Mouse (Mus musculus): ENCODE data around the gene Wdr17. TPM values are rescaled to one million over a fixed set of nuclear protein-coding genes. Genes with fewer than 3 reads are reported as not detected.

Gene Wdr17
- 15.2 and 19.0 TPM in 2 replicates for polyA plus RNA-seq (2014; fragmentation: Nextera tagmentation; extraction: Ambion mirVana)

DNA sequence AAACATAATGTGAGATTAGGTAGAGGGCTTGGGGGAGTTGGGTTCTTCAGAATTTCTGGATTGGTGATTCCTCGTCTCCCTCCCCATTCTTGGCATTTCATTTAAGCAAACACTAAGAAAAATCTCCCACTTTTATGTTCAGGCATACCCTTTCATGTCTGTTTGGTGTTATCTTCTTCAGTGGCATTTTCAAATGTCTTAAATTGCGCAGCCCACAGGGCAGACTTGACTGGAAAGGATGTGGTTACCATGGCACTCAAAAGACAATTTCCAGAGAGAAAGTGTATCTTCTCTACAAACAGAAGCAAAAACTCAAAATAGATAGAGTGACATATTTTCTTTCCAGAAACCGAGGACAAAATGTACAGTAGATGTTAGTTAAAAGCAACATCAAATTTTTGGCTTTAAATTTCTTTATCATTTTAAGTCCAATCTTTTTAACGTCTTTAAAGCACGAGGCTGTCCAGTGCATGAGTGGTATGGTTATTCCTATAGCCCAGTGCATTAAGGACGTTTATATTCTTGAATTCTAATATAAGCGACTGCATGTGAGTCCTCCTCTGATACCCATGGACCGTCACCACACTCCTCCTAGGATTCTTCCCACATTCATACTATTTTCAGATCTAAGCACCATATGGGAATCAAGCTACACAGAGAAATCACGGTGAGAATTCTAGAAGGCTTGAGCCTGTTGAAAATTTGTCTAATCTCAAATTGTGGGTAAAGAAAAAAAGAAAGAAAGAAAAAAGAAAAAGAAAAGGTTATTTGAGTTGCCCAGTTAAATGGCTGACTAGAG lies at the start of gene Wdr17:
TSS of gene Wdr17 (minus strand) at position 198 of the 799 bp plus-strand sequence.
- Histone ChIP-seq H3K9ac (replicated peaks; ENCODE audit: low read length) (no peak within 1 kb of the TSS), H3K9me3 (ENCODE audit: control insufficient read depth, low read length) (no peaks in the 10 kb centered on the region), H3K27me3 (ENCODE audit: control insufficient read depth, insufficient read depth, low read length) (no peaks in the 10 kb centered on the region), H3K4me2 (ENCODE audit: low read length) (no peak within 1 kb of the TSS), H3K4me1 (ENCODE audit: control insufficient read depth, insufficient read depth, low read length) (no peaks in the 10 kb centered on the region), H3K4me3 (replicated peaks; ENCODE audit: low read depth, low read length) (no peak within 1 kb of the TSS), H3K27ac (replicated peaks; ENCODE audit: low read depth, low read length) (no peak within 1 kb of the TSS), H3K36me3 (ENCODE audit: control insufficient read depth, insufficient read depth, low read length) (no peaks in the 10 kb centered on the region)
- 87% methylated on average over 9 of the region's 9 CpGs for WGBS
- ATAC-seq (ENCODE audit: low FRiP score, low TSS enrichment) (no peak), DNase-seq (no peak)

DNA sequence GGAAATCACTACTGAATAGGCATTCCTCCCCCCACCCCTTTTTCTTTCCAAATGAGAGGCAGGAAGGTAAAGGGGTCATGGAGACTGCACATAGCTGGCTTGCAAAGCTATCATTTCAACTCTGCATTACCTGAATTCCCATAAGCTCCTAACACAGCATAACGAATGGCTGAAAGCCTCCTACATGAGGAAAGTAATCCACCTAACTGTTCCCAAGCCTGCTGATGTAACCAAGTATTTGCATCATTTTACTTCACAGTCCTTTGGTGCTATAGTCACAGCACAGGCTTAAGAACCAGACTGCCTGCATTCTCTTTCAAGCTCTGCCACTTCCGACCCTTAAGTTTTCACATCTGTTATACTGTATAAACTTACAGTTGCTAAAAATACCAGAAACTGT lies 45.3 kb upstream of the Wdr17 start:
- Histone ChIP-seq H3K9ac (replicated peaks; ENCODE audit: low read length) (no peak overlapping the region), H3K4me1 (ENCODE audit: control insufficient read depth, insufficient read depth, low read length) (no peaks in the 10 kb centered on the region), H3K9me3 (ENCODE audit: control insufficient read depth, low read length) (no peaks in the 10 kb centered on the region), H3K36me3 (ENCODE audit: control insufficient read depth, insufficient read depth, low read length) (no peaks in the 10 kb centered on the region), H3K27ac (replicated peaks; ENCODE audit: low read depth, low read length) (no peak overlapping the region), H3K4me3 (replicated peaks; ENCODE audit: low read depth, low read length) (no peak overlapping the region), H3K27me3 (ENCODE audit: control insufficient read depth, insufficient read depth, low read length) (no peaks in the 10 kb centered on the region), H3K4me2 (ENCODE audit: low read length) (no peak overlapping the region)
- 69% methylated on average over 2 of the region's 2 CpGs for WGBS
- ATAC-seq (ENCODE audit: low FRiP score, low TSS enrichment) (no peak), DNase-seq (no peak)

DNA sequence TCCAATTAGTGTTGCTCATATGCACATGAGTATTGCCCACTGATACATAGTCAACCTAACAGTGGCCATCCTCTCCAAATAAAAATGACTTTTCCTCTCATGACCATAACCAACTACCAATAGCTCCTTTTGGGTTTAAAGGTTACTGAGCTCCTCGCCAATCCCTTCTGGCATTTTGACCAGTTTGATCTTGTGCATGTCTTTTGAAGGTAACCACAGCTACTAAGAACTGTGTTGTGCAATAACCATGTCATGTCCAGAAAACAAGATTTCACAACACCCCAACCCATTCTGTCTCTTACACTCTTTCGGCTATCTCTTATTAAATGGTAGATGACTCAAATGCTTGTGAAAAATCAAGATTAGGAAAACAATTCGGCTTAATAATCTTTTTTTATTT lies 38.0 kb upstream of the Wdr17 start:
- Histone ChIP-seq H3K4me3 (replicated peaks; ENCODE audit: low read depth, low read length) (no peak overlapping the region), H3K9ac (replicated peaks; ENCODE audit: low read length) (no peak overlapping the region), H3K36me3 (ENCODE audit: control insufficient read depth, insufficient read depth, low read length) (no peaks in the 10 kb centered on the region), H3K9me3 (ENCODE audit: control insufficient read depth, low read length) (no peaks in the 10 kb centered on the region), H3K27ac (replicated peaks; ENCODE audit: low read depth, low read length) (no peak overlapping the region), H3K4me1 (ENCODE audit: control insufficient read depth, insufficient read depth, low read length) (peaks cover 7% of the 10 kb centered on the region; the same call in 1 of the 2 replicates), H3K4me2 (ENCODE audit: low read length) (no peak overlapping the region), H3K27me3 (ENCODE audit: control insufficient read depth, insufficient read depth, low read length) (no peaks in the 10 kb centered on the region)
- ATAC-seq (ENCODE audit: low FRiP score, low TSS enrichment) (no peak), DNase-seq (no peak)
- 93% methylated on average over 3 of the region's 3 CpGs for WGBS

DNA sequence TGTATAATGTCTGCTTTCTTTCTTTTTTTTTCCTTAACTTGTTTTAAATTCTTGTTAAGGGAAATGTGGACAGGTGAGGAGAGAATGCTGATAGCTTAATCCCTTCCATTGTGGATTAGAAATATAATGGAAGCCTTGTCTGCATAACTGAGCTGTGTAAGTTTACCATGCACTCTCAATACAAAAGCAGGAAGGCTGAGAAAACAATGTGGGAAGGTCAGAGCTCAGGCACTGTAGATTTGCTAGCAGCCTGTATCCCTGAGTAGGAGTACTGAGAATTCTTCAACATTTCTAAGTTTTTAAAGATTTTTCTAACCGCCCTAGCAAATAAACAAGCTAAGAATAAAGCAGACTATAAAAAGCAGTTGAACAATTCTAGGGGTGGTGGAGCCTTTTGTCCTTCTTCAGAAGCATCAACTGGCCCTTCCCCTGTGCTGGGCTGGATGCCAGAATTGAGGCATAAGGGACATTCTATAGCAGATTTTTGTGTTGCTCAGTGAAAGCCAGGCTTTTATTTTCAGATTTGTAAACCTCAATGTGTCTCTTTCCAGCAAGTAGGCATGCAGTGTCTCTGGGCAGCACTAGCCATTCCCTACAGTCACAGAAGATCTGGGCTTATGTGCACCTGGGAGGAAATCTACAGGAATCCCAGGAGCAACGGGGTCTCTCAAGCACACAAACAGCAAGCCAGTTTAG lies 35.3 kb upstream of the Wdr17 start:
- no peaks in the 10 kb centered on the region for H3K27me3 ChIP-seq (ENCODE audit: control insufficient read depth, insufficient read depth, low read length)
- WGBS, result 35% methylated on average over 2 of the region's 2 CpGs

DNA sequence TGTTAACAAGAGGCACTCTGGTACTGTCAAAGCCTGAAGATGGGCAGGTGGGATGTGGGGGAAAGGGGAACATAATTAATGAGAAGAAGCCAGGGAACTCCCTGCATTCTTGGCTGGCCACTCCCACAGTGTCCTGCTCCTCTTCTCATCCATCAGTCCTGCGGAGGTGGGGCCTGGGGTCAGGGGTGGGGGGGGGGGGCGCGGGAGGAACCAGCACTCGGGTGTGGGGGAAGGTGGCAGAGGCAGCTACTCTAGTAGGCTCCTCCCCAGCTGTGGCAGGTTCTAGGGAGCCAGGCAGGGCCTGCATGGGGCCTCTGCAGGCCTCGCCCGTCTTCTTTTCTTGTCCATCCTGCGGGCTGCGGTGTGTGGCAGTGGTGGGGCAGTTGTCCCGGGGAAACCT lies 30.7 kb upstream of the Wdr17 start:
- Histone ChIP-seq H3K36me3 (ENCODE audit: control insufficient read depth, insufficient read depth, low read length) (no peaks in the 10 kb centered on the region), H3K9ac (replicated peaks; ENCODE audit: low read length) (no peak overlapping the region), H3K9me3 (ENCODE audit: control insufficient read depth, low read length) (no peaks in the 10 kb centered on the region), H3K27ac (replicated peaks; ENCODE audit: low read depth, low read length) (no peak overlapping the region), H3K4me2 (ENCODE audit: low read length) (no peak overlapping the region), H3K27me3 (ENCODE audit: control insufficient read depth, insufficient read depth, low read length) (no peaks in the 10 kb centered on the region), H3K4me1 (ENCODE audit: control insufficient read depth, insufficient read depth, low read length) (0 out of 2 replicates have a peak, but pooled peaks cover 7% of the 10 kb centered on the region), H3K4me3 (replicated peaks; ENCODE audit: low read depth, low read length) (no peak overlapping the region)
- DNase-seq (no peak), ATAC-seq (ENCODE audit: low FRiP score, low TSS enrichment) (peak; percentile 46; the same call in 1 of the 2 replicates)
- 69% methylated on average over 9 of the region's 9 CpGs for WGBS

More for the DNA sequence above, 35.3 kb upstream of the Wdr17 start:
- Histone ChIP-seq H3K4me2 (ENCODE audit: low read length) (no peak overlapping the region), H3K4me3 (replicated peaks; ENCODE audit: low read depth, low read length) (no peak overlapping the region), H3K36me3 (ENCODE audit: control insufficient read depth, insufficient read depth, low read length) (no peaks in the 10 kb centered on the region), H3K4me1 (ENCODE audit: control insufficient read depth, insufficient read depth, low read length) (peaks cover 7% of the 10 kb centered on the region; the same call in 1 of the 2 replicates), H3K9ac (replicated peaks; ENCODE audit: low read length) (no peak overlapping the region), H3K9me3 (ENCODE audit: control insufficient read depth, low read length) (no peaks in the 10 kb centered on the region), H3K27ac (replicated peaks; ENCODE audit: low read depth, low read length) (0 out of 2 replicates have a peak overlapping the region, but pooled peaks have one; percentile 5)
- ATAC-seq (ENCODE audit: low FRiP score, low TSS enrichment) (peak; percentile 37; the same call in 1 of the 2 replicates), DNase-seq (peak; percentile 77)

DNA sequence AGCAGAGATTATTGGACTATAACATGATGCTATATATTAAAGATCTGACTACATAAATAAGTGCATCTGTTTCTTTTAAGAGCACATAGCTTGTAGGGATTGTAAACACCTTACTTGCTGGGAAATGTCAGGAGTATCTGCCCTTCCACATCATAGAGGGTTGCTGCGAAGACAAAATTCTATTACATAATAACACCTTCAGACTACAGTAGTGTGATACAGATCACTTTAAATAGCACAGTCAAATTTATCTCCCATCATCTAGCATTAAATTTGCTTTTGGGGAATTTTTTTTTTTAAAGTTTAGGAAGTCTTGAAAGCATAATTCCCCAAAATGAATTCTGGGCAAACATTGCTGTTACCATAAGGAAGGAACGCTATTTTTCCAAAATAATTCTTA lies 25.9 kb upstream of the Wdr17 start:
- Histone ChIP-seq H3K27ac (replicated peaks; ENCODE audit: low read depth, low read length) (no peak overlapping the region), H3K36me3 (ENCODE audit: control insufficient read depth, insufficient read depth, low read length) (no peaks in the 10 kb centered on the region), H3K4me3 (replicated peaks; ENCODE audit: low read depth, low read length) (no peak overlapping the region), H3K4me2 (ENCODE audit: low read length) (no peak overlapping the region), H3K4me1 (ENCODE audit: control insufficient read depth, insufficient read depth, low read length) (no peaks in the 10 kb centered on the region), H3K9me3 (ENCODE audit: control insufficient read depth, low read length) (no peaks in the 10 kb centered on the region), H3K27me3 (ENCODE audit: control insufficient read depth, insufficient read depth, low read length) (no peaks in the 10 kb centered on the region), H3K9ac (replicated peaks; ENCODE audit: low read length) (no peak overlapping the region)
- WGBS, result 90% methylated on average over 2 of the region's 2 CpGs
- DNase-seq (no peak), ATAC-seq (ENCODE audit: low FRiP score, low TSS enrichment) (no peak)

DNA sequence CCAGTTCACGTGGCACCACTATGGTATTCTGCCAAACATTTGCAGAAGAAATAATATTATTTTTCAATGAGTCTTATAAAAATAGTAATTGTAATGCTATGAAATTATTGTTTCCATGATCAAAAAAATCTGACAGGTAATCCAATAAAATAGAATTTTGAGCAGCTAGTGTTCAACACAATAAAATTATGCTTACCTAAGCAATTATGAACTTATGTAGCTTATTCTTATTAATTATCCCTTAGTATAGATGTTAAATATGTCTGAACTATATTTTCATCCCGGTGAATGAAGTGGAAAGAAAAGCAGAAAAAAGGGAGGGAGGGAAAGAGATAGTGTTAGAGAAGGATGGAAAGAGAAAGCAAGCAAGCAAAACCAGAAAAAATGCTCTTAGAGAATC lies 12.5 kb upstream of the Wdr17 start:
- H3K27me3 ChIP-seq (ENCODE audit: control insufficient read depth, insufficient read depth, low read length), result no peaks in the 10 kb centered on the region
- no peak overlapping the region for H3K4me3 ChIP-seq (replicated peaks; ENCODE audit: low read depth, low read length)
- no peak for ATAC-seq (ENCODE audit: low FRiP score, low TSS enrichment)
- H3K36me3 ChIP-seq (ENCODE audit: control insufficient read depth, insufficient read depth, low read length), result no peaks in the 10 kb centered on the region
- H3K4me2 ChIP-seq (ENCODE audit: low read length), result no peak overlapping the region
- no peak overlapping the region for H3K27ac ChIP-seq (replicated peaks; ENCODE audit: low read depth, low read length)
- no peak overlapping the region for H3K9ac ChIP-seq (replicated peaks; ENCODE audit: low read length)
- 89% methylated on average over 2 of the region's 2 CpGs for WGBS
- no peaks in the 10 kb centered on the region for H3K9me3 ChIP-seq (ENCODE audit: control insufficient read depth, low read length)
- DNase-seq, result no peak
- no peaks in the 10 kb centered on the region for H3K4me1 ChIP-seq (ENCODE audit: control insufficient read depth, insufficient read depth, low read length)

DNA sequence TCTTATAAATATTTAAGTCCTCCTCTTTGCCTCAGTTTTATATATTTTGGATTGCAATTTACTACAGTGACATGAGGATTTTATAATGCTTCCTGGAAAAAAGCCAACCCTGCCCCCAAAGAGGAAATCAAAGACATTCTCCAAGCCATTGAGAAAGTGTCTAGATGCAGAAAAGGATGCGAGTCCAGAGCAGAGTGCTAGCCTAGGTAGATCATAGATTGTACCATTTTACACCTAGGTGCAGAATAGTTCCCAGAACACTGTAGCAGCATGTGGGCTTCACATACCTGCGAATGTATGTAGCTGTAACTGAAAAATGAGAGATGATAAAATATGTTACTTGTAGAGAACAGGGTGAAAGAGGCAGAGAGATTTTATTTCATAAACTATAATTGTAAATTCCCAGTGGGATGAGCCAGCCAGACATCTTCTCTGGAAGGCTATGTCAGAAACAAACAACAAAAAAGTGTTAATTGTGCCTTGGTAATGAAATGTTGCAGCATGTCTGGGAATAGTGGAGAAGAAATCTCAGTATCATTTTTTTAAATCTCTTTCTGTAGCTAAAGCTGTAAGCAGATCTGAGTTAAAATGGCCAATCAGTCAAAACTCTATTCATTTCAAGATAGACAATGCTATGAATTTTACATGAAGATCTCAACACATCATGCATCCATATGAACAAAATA lies 7.8 kb upstream of the Wdr17 start:
- ATAC-seq (ENCODE audit: low FRiP score, low TSS enrichment) (no peak), DNase-seq (no peak)
- Histone ChIP-seq H3K4me1 (ENCODE audit: control insufficient read depth, insufficient read depth, low read length) (no peaks in the 10 kb centered on the region), H3K27me3 (ENCODE audit: control insufficient read depth, insufficient read depth, low read length) (no peaks in the 10 kb centered on the region), H3K36me3 (ENCODE audit: control insufficient read depth, insufficient read depth, low read length) (no peaks in the 10 kb centered on the region), H3K9ac (replicated peaks; ENCODE audit: low read length) (no peak overlapping the region), H3K9me3 (ENCODE audit: control insufficient read depth, low read length) (no peaks in the 10 kb centered on the region), H3K4me2 (ENCODE audit: low read length) (no peak overlapping the region), H3K4me3 (replicated peaks; ENCODE audit: low read depth, low read length) (no peak overlapping the region), H3K27ac (replicated peaks; ENCODE audit: low read depth, low read length) (no peak overlapping the region)
- WGBS, result 86% methylated on average over 2 of the region's 2 CpGs
